ENCODE assay signal across 16 mouse cellular contexts in the genomic region with DNA sequence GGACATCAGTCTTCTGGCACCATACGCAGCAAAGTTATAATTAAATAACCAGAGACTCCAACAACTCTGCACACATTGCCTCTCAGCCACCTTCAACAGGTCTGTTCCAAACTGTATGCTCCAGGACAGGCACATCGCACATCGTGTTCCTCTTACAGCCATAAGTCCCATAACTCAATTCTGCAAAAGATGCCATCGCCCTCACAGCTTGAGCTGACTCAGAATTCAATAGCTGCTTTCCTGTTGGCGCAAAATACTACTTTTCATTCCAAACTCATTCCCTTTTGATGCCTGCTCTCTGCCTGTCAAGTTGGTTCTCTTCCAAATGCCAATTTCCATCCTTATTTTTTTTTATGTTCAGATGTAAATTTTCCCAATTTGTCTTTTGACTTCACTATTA.
DNase-seq lines count a peak whose midpoint lies in the region; ATAC-seq and TF ChIP-seq lines count a peak whose summit lies in the region.
"Had no signal": no experiment of that assay in that cellular context is flagged by ENCODE, and none has a peak within 500 bp of the region (broad histone marks: within the 10 kb centered on the region; RNA-seq: fewer than 3 reads in every experiment).

No protein-coding gene starts in this region.

- intact Hi-C loops in left cerebral cortex, postnatal 4 days (cut with DNase I), result no loop called here

- no peaks in the 10 kb centered on the region for H3K4me1 ChIP-seq in hindbrain, postnatal 0 days (ENCODE audit: insufficient read depth, low read length)
- H3K4me1 ChIP-seq in hindbrain, embryonic 16.5 days (ENCODE audit: control insufficient read depth, insufficient read depth, low read depth, low read length), result no peaks in the 10 kb centered on the region
- H3K4me1 ChIP-seq in limb, embryonic 10.5 days, result no peaks in the 10 kb centered on the region
- H3K4me1 ChIP-seq: limb, embryonic 12.5 days had no signal

- no peaks in the 10 kb centered on the region for H3K9me3 ChIP-seq in hindbrain, postnatal 0 days (ENCODE audit: low read length)
- H3K9me3 ChIP-seq in hindbrain, embryonic 16.5 days (ENCODE audit: control insufficient read depth, low read length), result no peaks in the 10 kb centered on the region
- H3K9me3 ChIP-seq in limb, embryonic 10.5 days (replicated peaks), result no peaks in the 10 kb centered on the region
- H3K9me3 ChIP-seq: limb, embryonic 12.5 days had no signal

- H3K9ac ChIP-seq in hindbrain, postnatal 0 days (replicated peaks; ENCODE audit: low read length), result no peak overlapping the region
- H3K9ac ChIP-seq in hindbrain, embryonic 16.5 days (ENCODE audit: low read depth, low read length), result no peak overlapping the region
- H3K9ac ChIP-seq: limb, embryonic 12.5 days had no signal

- TF ChIP-seq CTCF in hindbrain, postnatal 0 days (IDR thresholded peaks at IDR 0.05; ENCODE audit: low read depth), result no peak

- H3K27ac ChIP-seq in hindbrain, postnatal 0 days, result no peak overlapping the region
- H3K27ac ChIP-seq in hindbrain, embryonic 16.5 days (ENCODE audit: low read depth, low read length), result no peak overlapping the region
- H3K27ac ChIP-seq in limb, embryonic 10.5 days, result no peak overlapping the region
- H3K27ac ChIP-seq: kidney, postnatal 0 days; limb, embryonic 12.5 days had no signal

- no peak for ATAC-seq in hindbrain, postnatal 0 days
- ATAC-seq in hindbrain, embryonic 16.5 days, result no peak
- ATAC-seq: Patski had no signal

- no peak overlapping the region for H3K4me3 ChIP-seq in hindbrain, postnatal 0 days (ENCODE audit: low read length)
- H3K4me3 ChIP-seq in hindbrain, embryonic 16.5 days (ENCODE audit: low read length), result no peak overlapping the region
- no peak overlapping the region for H3K4me3 ChIP-seq in limb, embryonic 10.5 days
- H3K4me3 ChIP-seq: limb, embryonic 12.5 days had no signal

- DNase-seq in hindbrain, postnatal 0 days (ENCODE audit: low spot score), result peak; percentile 7
- peak; percentile 38 to 46 for DNase-seq in cerebellum, postnatal 25 days
- peak; percentile 3 to 8 for DNase-seq in frontal cortex, postnatal 14 days (ENCODE audit: low spot score in 2 of 2)
- DNase-seq in left cerebral cortex, postnatal 4 days, result peak; percentile 3
- no peak for DNase-seq in testis, postnatal 10 days (ENCODE audit: low spot score)
- DNase-seq in limb, embryonic 10.5 days (ENCODE audit: low spot score), result no peak
- DNase-seq: heart, adult 11 months; heart, postnatal 10 days; lung, adult 2 months; right cerebral cortex, postnatal 25 days; thymus, postnatal 36 days had no signal

- WGBS in hindbrain, postnatal 0 days, result 47% methylated on average over 5 of the region's 5 CpGs
- 75% methylated on average over 5 of the region's 5 CpGs for WGBS in hindbrain, embryonic 16.5 days
- WGBS in limb, embryonic 10.5 days, result 80% methylated on average over 5 of the region's 5 CpGs

- no peak overlapping the region for H3K4me2 ChIP-seq in hindbrain, postnatal 0 days (ENCODE audit: low read depth, low read length)
- no peak overlapping the region for H3K4me2 ChIP-seq in hindbrain, embryonic 16.5 days (ENCODE audit: low read length)
- H3K4me2 ChIP-seq: limb, embryonic 12.5 days had no signal

- H3K27me3 ChIP-seq in hindbrain, postnatal 0 days (ENCODE audit: insufficient read depth, low read length), result no peaks in the 10 kb centered on the region
- no peaks in the 10 kb centered on the region for H3K27me3 ChIP-seq in hindbrain, embryonic 16.5 days (replicated peaks; ENCODE audit: control insufficient read depth, insufficient read depth, low read length)
- H3K27me3 ChIP-seq in limb, embryonic 10.5 days (ENCODE audit: low read depth, poor library complexity, severe bottlenecking), result no peaks in the 10 kb centered on the region
- H3K27me3 ChIP-seq: CH12.LX; limb, embryonic 12.5 days; Patski had no signal

- H3K36me3 ChIP-seq in hindbrain, postnatal 0 days (ENCODE audit: insufficient read depth, low read length), result no peaks in the 10 kb centered on the region
- no peaks in the 10 kb centered on the region for H3K36me3 ChIP-seq in hindbrain, embryonic 16.5 days (ENCODE audit: control insufficient read depth, insufficient read depth, low read length)
- H3K36me3 ChIP-seq in limb, embryonic 10.5 days, result no peaks in the 10 kb centered on the region
- H3K36me3 ChIP-seq: limb, embryonic 12.5 days had no signal

Comparison
In these comparisons a context has a peak if more than half of its experiments do, and no peak if none do; other contexts are left out.
1. DNase-seq: peak in hindbrain, postnatal 0 days (single experiment), cerebellum, postnatal 25 days (2 of 2), frontal cortex, postnatal 14 days (2 of 2) and left cerebral cortex, postnatal 4 days (single experiment); none in testis, postnatal 10 days (single experiment) and limb, embryonic 10.5 days (single experiment).